Mouse (Mus musculus) heart, embryonic 11.5 days (tissue): ENCODE data around the gene Pygo1. TPM values are rescaled to one million over a fixed set of nuclear protein-coding genes. Genes with fewer than 3 reads are reported as not detected.

Experiments
- ATAC-seq: fragments of 200-750 bp; cut with Nextera tagmentation; replicated peaks from 2 replicates; pipeline ENCODE4 v1.8.0; 2017; ENCODE audit warnings: moderate library complexity; ENCODE audit not compliant: insufficient number of reproducible peaks, low FRiP score, low TSS enrichment
- H3K27ac ChIP-seq: fragments of 300-500 bp; sonication (generic); 2 replicates; pipeline ENCODE4 v1.5.1; 2014; ENCODE audit warnings: mild to moderate bottlenecking, low read depth, low read length
- H3K27me3 ChIP-seq: fragments of 300-500 bp; sonication (generic); 2 replicates; pipeline ENCODE4 v1.6.1; 2014; ENCODE audit warnings: mild to moderate bottlenecking, low read length, mixed read lengths; ENCODE audit not compliant: control insufficient read depth, insufficient read depth
- H3K36me3 ChIP-seq: fragments of 300-500 bp; sonication (generic); 2 replicates; pipeline ENCODE4 v1.6.1; 2014; ENCODE audit warnings: mild to moderate bottlenecking, low read length, moderate library complexity, mixed read lengths; ENCODE audit not compliant: control insufficient read depth, insufficient read depth
- H3K4me1 ChIP-seq: fragments of 300-500 bp; sonication (generic); 2 replicates; pipeline ENCODE4 v1.6.1; 2014; ENCODE audit warnings: low read length; ENCODE audit not compliant: control insufficient read depth, insufficient read depth
- H3K4me2 ChIP-seq: fragments of 300-500 bp; sonication (generic); 2 replicates; pipeline ENCODE4 v1.6.1; 2014; ENCODE audit warnings: mild to moderate bottlenecking, moderate library complexity
- H3K4me3 ChIP-seq: fragments of 300-500 bp; sonication (generic); 2 replicates; pipeline ENCODE4 v1.5.1; 2014; ENCODE audit warnings: low read depth, low read length
- H3K9ac ChIP-seq: fragments of 300-500 bp; sonication (generic); 2 replicates; pipeline ENCODE4 v1.6.1; 2014; ENCODE audit warnings: mild to moderate bottlenecking, low read depth, low read length, moderate library complexity
- H3K9me3 ChIP-seq: fragments of 300-500 bp; sonication (generic); replicated peaks from 2 replicates; pipeline ENCODE4 v1.6.1; 2016; ENCODE audit warnings: low read length; ENCODE audit not compliant: control insufficient read depth
- WGBS: fragments of 180-500 bp; shearing (Covaris S2); extraction: QIAGEN DNeasy Blood & Tissue Kit; methylation state at CpG from one replicate; pipeline ENCODE4 v1.1.7; 2014; ENCODE audit not compliant: insufficient replicate concordance; 5-methylcytosine and 5-hydroxymethylcytosine counted together
- polyA plus RNA-seq: library from polyadenylated mRNA; unstranded; fragments of >200 nt; fragmentation: Nextera tagmentation; extraction: Ambion mirVana; gene quantifications from 2 replicates; pipeline ENCODE4 v1.2.1, GENCODE M21; 2014

The Pygo1 gene
- polyA plus RNA-seq, 1 experiment from 2014 or later, result 2.9 TPM

DNA sequence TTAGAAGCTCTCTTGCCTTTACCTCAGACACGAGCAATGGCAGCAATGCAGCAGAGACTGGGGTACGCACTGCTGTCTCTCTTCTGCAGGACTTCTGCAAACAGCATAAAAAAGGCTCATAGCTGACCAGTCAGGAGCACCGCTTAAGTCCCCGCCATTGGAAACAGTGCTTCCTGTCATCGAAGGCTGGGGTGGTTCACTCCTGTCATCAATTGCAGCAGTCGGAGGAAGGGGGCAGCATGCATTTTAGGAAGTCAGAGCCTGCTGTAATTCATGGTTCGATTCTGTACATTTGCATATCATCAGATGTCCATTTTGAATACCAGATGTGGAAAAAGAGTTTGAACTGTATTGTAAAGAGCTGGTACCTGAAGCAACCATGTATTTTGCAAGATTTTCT, 9.7 kb upstream of the Pygo1 start:
- Histone ChIP-seq H3K4me3 (no peak overlapping the region), H3K36me3 (0 out of 2 replicates have a peak, but pooled peaks cover 4% of the 10 kb centered on the region), H3K4me2 (no peak overlapping the region), H3K27me3 (no peaks in the 10 kb centered on the region), H3K4me1 (no peaks in the 10 kb centered on the region), H3K9ac (no peak overlapping the region), H3K9me3 (no peaks in the 10 kb centered on the region), H3K27ac (no peak overlapping the region)
- 52% methylated on average over 7 of the region's 7 CpGs for WGBS
- ATAC-seq, result no peak

DNA sequence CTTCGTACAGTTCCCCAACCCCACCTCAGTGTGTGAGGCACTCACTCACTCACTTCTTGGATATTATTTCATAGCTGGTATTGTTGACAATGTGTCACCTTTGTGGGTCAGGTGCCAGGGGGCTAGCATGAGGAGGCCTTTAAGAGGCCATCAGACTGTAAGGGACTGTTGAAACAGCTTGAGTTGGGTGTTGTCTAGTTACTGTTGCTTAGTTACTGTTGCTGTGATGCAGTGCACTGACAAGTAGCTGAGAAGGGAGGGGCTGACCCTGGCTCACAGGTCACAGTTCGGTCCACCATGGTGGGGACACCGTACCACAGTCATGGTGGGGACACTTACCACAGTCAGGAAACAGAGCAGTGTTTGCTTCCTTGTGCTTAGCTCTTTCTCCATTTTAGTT, 2.4 kb upstream of the Pygo1 start:
- no peak for ATAC-seq

DNA sequence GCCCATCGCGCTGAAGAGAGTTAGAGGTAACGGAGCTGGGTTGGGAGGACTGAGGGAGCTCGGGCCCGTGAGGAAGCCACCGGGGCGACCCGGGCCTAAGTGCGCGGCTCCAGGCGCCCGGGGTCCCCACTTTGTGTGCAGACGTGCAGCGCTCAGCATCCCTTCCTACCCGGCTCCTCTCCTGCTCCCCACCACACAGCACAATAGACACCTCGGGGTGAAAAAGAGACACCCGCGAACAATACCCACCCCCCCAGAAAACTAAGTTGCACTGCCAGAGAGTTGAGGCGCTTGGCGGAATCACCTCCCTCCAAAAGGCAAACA, 452 bp downstream of the Pygo1 start:
- Histone ChIP-seq H3K27ac (no peak overlapping the region), H3K4me2 (peak overlapping the region; percentile 70), H3K9me3 (no peaks in the 10 kb centered on the region), H3K9ac (peak overlapping the region; percentile 82), H3K4me1 (no peaks in the 10 kb centered on the region), H3K36me3 (no peaks in the 10 kb centered on the region), H3K27me3 (peaks cover 20% of the 10 kb centered on the region), H3K4me3 (peak overlapping the region; percentile 77)
- WGBS, result 3% methylated on average over 20 of the region's 20 CpGs
- no peak for ATAC-seq

More for the DNA sequence above, 2.4 kb upstream of the Pygo1 start:
- H3K4me1 ChIP-seq, result no peaks in the 10 kb centered on the region
- H3K36me3 ChIP-seq, result no peaks in the 10 kb centered on the region
- H3K27ac ChIP-seq, result no peak overlapping the region
- peaks cover 20% of the 10 kb centered on the region for H3K27me3 ChIP-seq
- H3K9ac ChIP-seq, result no peak overlapping the region
- no peaks in the 10 kb centered on the region for H3K9me3 ChIP-seq
- no peak overlapping the region for H3K4me2 ChIP-seq
- 82% methylated on average over 3 of the region's 3 CpGs for WGBS
- no peak overlapping the region for H3K4me3 ChIP-seq

DNA sequence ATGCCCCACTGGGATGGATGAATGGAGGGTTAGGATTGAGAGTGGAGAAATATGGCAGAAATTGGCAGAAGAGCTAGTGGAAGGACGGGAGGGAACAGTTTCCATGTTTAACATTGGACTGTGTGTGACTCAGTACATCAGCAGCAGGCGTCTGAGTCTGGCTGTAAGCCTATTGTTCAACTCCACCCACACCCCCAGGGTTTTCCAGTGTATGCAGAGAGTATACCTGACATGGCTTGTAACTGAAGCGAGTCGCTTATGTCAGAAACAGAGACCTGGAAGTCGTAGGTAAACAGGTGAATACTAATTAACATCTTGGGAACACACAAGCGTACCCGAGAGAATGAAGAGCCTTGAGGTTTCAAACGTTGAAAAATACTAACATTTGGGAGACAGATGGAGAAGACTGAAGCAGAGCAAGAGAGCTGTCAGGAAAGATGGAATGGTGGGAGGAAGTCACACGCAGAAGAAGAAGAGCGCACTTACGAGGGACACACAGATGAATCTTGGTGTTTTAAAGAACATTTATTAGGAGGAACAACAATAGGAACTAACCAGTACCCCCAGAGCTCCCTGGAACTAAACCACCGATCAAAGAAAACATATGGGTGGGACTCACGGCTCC, 5.8 kb downstream of the Pygo1 start:
- Histone ChIP-seq H3K27ac (no peak overlapping the region), H3K27me3 (peaks cover 12% of the 10 kb centered on the region), H3K9me3 (no peaks in the 10 kb centered on the region), H3K9ac (no peak overlapping the region), H3K36me3 (no peaks in the 10 kb centered on the region), H3K4me2 (no peak overlapping the region), H3K4me1 (no peaks in the 10 kb centered on the region), H3K4me3 (no peak overlapping the region)
- WGBS, result 73% methylated on average over 13 of the region's 13 CpGs
- no peak for ATAC-seq

- no peak for ATAC-seq
- 76% methylated on average over 4 of the region's 4 CpGs for WGBS
- no peaks in the 10 kb centered on the region for H3K36me3 ChIP-seq
- no peaks in the 10 kb centered on the region for H3K27me3 ChIP-seq
- no peaks in the 10 kb centered on the region for H3K9me3 ChIP-seq
- H3K9ac ChIP-seq, result no peak overlapping the region
- H3K4me3 ChIP-seq, result no peak overlapping the region
- no peak overlapping the region for H3K27ac ChIP-seq
- H3K4me1 ChIP-seq, result no peaks in the 10 kb centered on the region
- no peak overlapping the region for H3K4me2 ChIP-seq
Measured at GRCm38 (mm10) chr9:72935309-72935708, 9.9 kb downstream of the Pygo1 start.

GRCm38 (mm10) chr9:72936301-72936700, 10.9 kb downstream of the Pygo1 start:
- H3K4me3 ChIP-seq, result no peak overlapping the region
- 54% methylated on average over 2 of the region's 2 CpGs for WGBS
- H3K4me1 ChIP-seq, result no peaks in the 10 kb centered on the region
- H3K9ac ChIP-seq, result no peak overlapping the region
- no peaks in the 10 kb centered on the region for H3K36me3 ChIP-seq
- no peak overlapping the region for H3K27ac ChIP-seq
- no peak overlapping the region for H3K4me2 ChIP-seq
- H3K27me3 ChIP-seq, result no peaks in the 10 kb centered on the region
- H3K9me3 ChIP-seq, result no peaks in the 10 kb centered on the region
- no peak for ATAC-seq

GRCm38 (mm10) chr9:72943424-72943823, 18.0 kb downstream of the Pygo1 start:
- Histone ChIP-seq H3K36me3 (peaks cover 3% of the 10 kb centered on the region; the same call in 1 of the 2 replicates), H3K4me1 (no peaks in the 10 kb centered on the region), H3K27me3 (no peaks in the 10 kb centered on the region), H3K4me2 (no peak overlapping the region), H3K9ac (no peak overlapping the region), H3K4me3 (no peak overlapping the region), H3K9me3 (no peaks in the 10 kb centered on the region), H3K27ac (no peak overlapping the region)
- no peak for ATAC-seq
- 53% methylated on average over 3 of the region's 3 CpGs for WGBS

DNA sequence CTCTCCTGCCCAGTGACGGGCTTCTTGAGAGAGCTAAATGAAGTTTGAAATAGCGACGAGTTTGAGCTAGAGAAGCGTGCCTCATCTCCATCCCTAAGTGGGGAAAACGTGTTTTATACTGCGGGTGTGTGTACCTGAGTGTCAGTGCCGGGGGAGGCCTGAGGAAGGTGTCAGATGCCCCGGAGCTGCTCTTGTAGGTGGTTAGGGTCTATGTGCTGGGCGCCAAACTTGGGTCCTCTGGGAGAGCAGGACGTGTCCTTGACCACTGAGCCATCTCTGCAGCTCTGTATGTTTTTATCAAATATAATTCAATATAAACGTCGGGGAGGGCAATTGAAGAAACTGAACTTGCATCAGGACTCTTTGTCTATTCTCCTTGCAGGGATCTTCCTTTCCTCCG, 18.8 kb downstream of the Pygo1 start:
- no peak for ATAC-seq
- Histone ChIP-seq H3K9ac (no peak overlapping the region), H3K27me3 (no peaks in the 10 kb centered on the region)

GRCm38 (mm10) chr9:72947010-72947409, 21.6 kb downstream of the Pygo1 start:
- peaks cover 3% of the 10 kb centered on the region; the same call in 1 of the 2 replicates for H3K36me3 ChIP-seq
- H3K4me3 ChIP-seq, result no peak overlapping the region
- no peak overlapping the region for H3K27ac ChIP-seq
- H3K4me2 ChIP-seq, result no peak overlapping the region
- WGBS, result 84% methylated on average over 1 of the region's 1 CpGs
- H3K9ac ChIP-seq, result no peak overlapping the region
- H3K4me1 ChIP-seq, result no peaks in the 10 kb centered on the region
- no peak for ATAC-seq
- no peaks in the 10 kb centered on the region for H3K9me3 ChIP-seq
- H3K27me3 ChIP-seq, result no peaks in the 10 kb centered on the region

More for the DNA sequence above, 18.8 kb downstream of the Pygo1 start:
- WGBS, result 80% methylated on average over 13 of the region's 13 CpGs
- Histone ChIP-seq H3K4me3 (no peak overlapping the region), H3K36me3 (peaks cover 3% of the 10 kb centered on the region; the same call in 1 of the 2 replicates), H3K9me3 (no peaks in the 10 kb centered on the region), H3K27ac (no peak overlapping the region), H3K4me2 (no peak overlapping the region), H3K4me1 (no peaks in the 10 kb centered on the region)
